Comparison of ENCODE assay signal across 8 mouse cellular contexts in the genomic region with DNA sequence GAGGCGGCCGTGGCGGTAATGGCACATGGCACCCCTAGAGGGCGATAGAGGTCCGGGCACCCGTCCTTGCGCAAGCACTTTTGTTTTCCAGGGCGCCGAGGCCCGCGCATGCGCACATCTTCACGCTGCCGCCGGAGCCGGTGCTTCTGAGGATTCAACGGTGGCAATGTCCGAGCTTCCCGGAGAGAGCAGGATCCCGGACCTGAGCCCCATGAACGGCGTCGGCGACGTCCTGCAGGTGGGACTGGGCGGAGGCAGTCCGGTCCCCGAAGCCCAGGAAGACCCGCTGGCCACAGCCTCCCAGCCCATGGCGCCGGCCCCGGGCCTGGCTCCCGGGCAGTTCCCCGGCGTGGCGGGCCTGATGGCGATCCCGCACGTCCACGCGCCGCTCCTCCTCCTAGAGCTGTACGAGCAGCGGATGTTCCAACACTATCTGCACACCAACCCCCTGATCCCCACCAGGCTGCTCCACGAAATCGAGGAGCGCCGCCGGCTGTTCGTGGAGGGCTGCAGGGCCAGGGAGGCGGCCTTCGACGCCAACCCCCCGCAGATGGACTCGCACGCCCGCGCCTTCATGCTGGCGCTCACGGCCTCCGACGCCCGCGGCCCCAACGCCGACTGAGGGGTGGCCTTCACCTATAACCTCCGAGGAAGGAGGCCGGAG. TPM values are rescaled to one million over a fixed set of nuclear protein-coding genes. Genes with fewer than 3 reads are reported as not detected.
DNase-seq lines count a peak whose midpoint lies in the region; ATAC-seq and TF ChIP-seq lines count a peak whose summit lies in the region.

A gene (plus strand): TSS at position 125 of the 664 bp plus-strand sequence.

- peak within 1 kb of the TSS; percentile 59 for H3K27ac ChIP-seq in ES-E14 (ENCODE audit: insufficient read depth, low read depth, low read length, poor library complexity, severe bottlenecking)
- peak within 1 kb of the TSS; percentile 81 for H3K27ac ChIP-seq in forebrain, embryonic 14.5 days (ENCODE audit: low read depth, low read length)
- peak within 1 kb of the TSS; percentile 61 for H3K27ac ChIP-seq in liver, embryonic 16.5 days (ENCODE audit: low read length)
- peak within 1 kb of the TSS; percentile 89 for H3K27ac ChIP-seq in neural tube, embryonic 13.5 days (replicated peaks)

- H3K9me3 ChIP-seq in ES-E14 (ENCODE audit: control insufficient read depth, insufficient read depth, low read depth, low read length): no peaks in the 10 kb centered on the region
- H3K9me3 ChIP-seq in forebrain, embryonic 14.5 days (replicated peaks; ENCODE audit: control insufficient read depth, low read length): no peaks in the 10 kb centered on the region
- no peaks in the 10 kb centered on the region for H3K9me3 ChIP-seq in liver, embryonic 16.5 days (replicated peaks; ENCODE audit: control insufficient read depth, low read length)
- H3K9me3 ChIP-seq in neural tube, embryonic 13.5 days: no peaks in the 10 kb centered on the region

- peak within 1 kb of the TSS; percentile 58 to 85 for H3K4me3 ChIP-seq in ES-E14 (ENCODE audit: insufficient read depth in 1 of 2, low read depth in 1 of 2, low read length in 2 of 2, poor library complexity in 1 of 2, severe bottlenecking in 1 of 2)
- H3K4me3 ChIP-seq in forebrain, embryonic 14.5 days (ENCODE audit: low read depth, low read length): peak within 1 kb of the TSS; percentile 69
- peak within 1 kb of the TSS; percentile 82 for H3K4me3 ChIP-seq in liver, embryonic 16.5 days (ENCODE audit: low read depth, low read length)
- peak within 1 kb of the TSS; percentile 70 for H3K4me3 ChIP-seq in neural tube, embryonic 13.5 days

- H3K27me3 ChIP-seq in forebrain, embryonic 14.5 days (replicated peaks; ENCODE audit: control insufficient read depth, insufficient read depth, low read length): no peaks in the 10 kb centered on the region
- no peaks in the 10 kb centered on the region for H3K27me3 ChIP-seq in liver, embryonic 16.5 days (ENCODE audit: control insufficient read depth, insufficient read depth, low read depth, low read length)
- H3K27me3 ChIP-seq in neural tube, embryonic 13.5 days: no peaks in the 10 kb centered on the region

- intact Hi-C loops in heart, postnatal 14 days (cut with DNase I): loop anchor here (2.0 to 5.0 kb wide), 3 partner anchors 25 to 69 kb away; a partner anchor contains a TSS

- in situ Hi-C loops in ES-E14 (cut with MboI; ENCODE audit: low sequenced_read_pairs in 2 of 2, unreplicated experiment in 2 of 2): no loop called here

- WGBS in forebrain, embryonic 14.5 days: 3% methylated on average over 68 of the region's 68 CpGs
- 2% methylated on average over 68 of the region's 68 CpGs for WGBS in large intestine, adult 2 months
- 3% methylated on average over 68 of the region's 68 CpGs for WGBS in liver, embryonic 16.5 days (ENCODE audit: insufficient replicate concordance)
- WGBS in neural tube, embryonic 13.5 days: 3% methylated on average over 68 of the region's 68 CpGs

- H3K4me2 ChIP-seq in forebrain, embryonic 14.5 days (ENCODE audit: low read length): peak within 1 kb of the TSS; percentile 89
- H3K4me2 ChIP-seq in liver, embryonic 16.5 days (ENCODE audit: low read depth, low read length): peak within 1 kb of the TSS; percentile 96
- H3K4me2 ChIP-seq in neural tube, embryonic 13.5 days: peak within 1 kb of the TSS; percentile 84

- no peaks in the 10 kb centered on the region for H3K36me3 ChIP-seq in ES-E14 (ENCODE audit: control insufficient read depth, insufficient read depth, low read length, poor library complexity, severe bottlenecking)
- H3K36me3 ChIP-seq in forebrain, embryonic 14.5 days (ENCODE audit: control insufficient read depth, insufficient read depth, low read length): peaks cover 9% of the 10 kb centered on the region; the same call in 1 of the 2 replicates
- no peaks in the 10 kb centered on the region for H3K36me3 ChIP-seq in liver, embryonic 16.5 days (ENCODE audit: control insufficient read depth, insufficient read depth)
- peaks cover 11% of the 10 kb centered on the region for H3K36me3 ChIP-seq in neural tube, embryonic 13.5 days

- peaks cover 1% of the 10 kb centered on the region in 2 experiments; a peak in 1 of 4 replicates for H3K4me1 ChIP-seq in ES-E14 (ENCODE audit: control insufficient read depth in 2 of 2, insufficient read depth in 2 of 2, low read length in 2 of 2, poor library complexity in 1 of 2)
- peaks cover 8% of the 10 kb centered on the region; the same call in 1 of the 2 replicates for H3K4me1 ChIP-seq in forebrain, embryonic 14.5 days (ENCODE audit: control insufficient read depth, insufficient read depth, low read length)
- peaks cover 5% of the 10 kb centered on the region for H3K4me1 ChIP-seq in liver, embryonic 16.5 days (ENCODE audit: control insufficient read depth, low read depth, low read length)
- H3K4me1 ChIP-seq in neural tube, embryonic 13.5 days (replicated peaks): peaks cover 24% of the 10 kb centered on the region

- DNase-seq in ES-E14 (ENCODE audit: low read depth, low spot score): peak; percentile 87
- DNase-seq in cerebellum, adult 11-12 months: peak; percentile 95
- DNase-seq in forebrain, embryonic 14.5 days (ENCODE audit: low spot score): peak; percentile 95
- DNase-seq in heart, postnatal 14 days: peak; percentile 98
- DNase-seq in large intestine, adult 2 months (ENCODE audit: low read depth, low spot score): peak; percentile 82
- DNase-seq in telencephalon, adult 2 months (ENCODE audit: low read depth, low spot score): peak; percentile 88

- ATAC-seq in forebrain, embryonic 14.5 days: peak; percentile 80
- peak; percentile 78 for ATAC-seq in liver, embryonic 16.5 days (ENCODE audit: low read depth)
- peak; percentile 76 for ATAC-seq in neural tube, embryonic 13.5 days (ENCODE audit: low read depth)

- peak within 1 kb of the TSS; percentile 96 for H3K9ac ChIP-seq in ES-E14 (ENCODE audit: insufficient read depth, low read depth, low read length, poor library complexity, severe bottlenecking)
- H3K9ac ChIP-seq in forebrain, embryonic 14.5 days (ENCODE audit: low read length): peak within 1 kb of the TSS; percentile 92
- H3K9ac ChIP-seq in liver, embryonic 16.5 days (ENCODE audit: low read depth, low read length): peak within 1 kb of the TSS; percentile 94
- peak within 1 kb of the TSS; percentile 90 for H3K9ac ChIP-seq in neural tube, embryonic 13.5 days

TF ChIP-seq in ES-E14, 5 proteins besides CTCF, POLR2A, EP300 and RAD21:
- no peak; the same call in 1 of the 2 replicates for TF ChIP-seq HCFC1 (IDR thresholded peaks at IDR 0.05; ENCODE audit: borderline replicate concordance, insufficient read depth, low read length)
- no peak for TF ChIP-seq ZC3H11A (IDR thresholded peaks at IDR 0.05; ENCODE audit: borderline replicate concordance, low read depth, low read length)
- TF ChIP-seq MAFK (IDR thresholded peaks at IDR 0.05; ENCODE audit: insufficient read depth, low read depth, low read length): no peak
- TF ChIP-seq CHD2 (IDR thresholded peaks at IDR 0.05; ENCODE audit: low read depth, low read length): no peak
- TF ChIP-seq ZNF384 (IDR thresholded peaks at IDR 0.05; ENCODE audit: low read depth, low read length): no peak

RNA-seq across cellular contexts. Expression of the gene that starts here (rescaled TPM):
- 4.3 and 4.6 TPM in 2 replicates for total RNA-seq in ES-E14 (2012; rRNA removed)
- 33.3 and 35.1 TPM in 2 replicates for polyA plus RNA-seq in forebrain, embryonic 14.5 days (2014; fragmentation: Nextera tagmentation; extraction: Ambion mirVana)
- total RNA-seq in heart, postnatal 14 days (2021): 1 to 10 TPM; 8.0 to 9.4 TPM
- polyA plus RNA-seq in large intestine, adult 2 months (2012; rRNA removed): 1.9 and 2.9 TPM in 2 replicates
- polyA plus RNA-seq in liver, embryonic 16.5 days (2015; fragmentation: Nextera tagmentation; extraction: Ambion mirVana): 1.3 and 1.6 TPM in 2 replicates
- 37.2 and 38.2 TPM in 2 replicates for polyA plus RNA-seq in neural tube, embryonic 13.5 days (2015; fragmentation: Nextera tagmentation; extraction: Ambion mirVana)

Comparison
In these comparisons a context has a peak if more than half of its experiments do, and no peak if none do; other contexts are left out.
1. Peak in every context shown above with its lines: DNase-seq, ATAC-seq, H3K4me3 ChIP-seq and H3K27ac ChIP-seq.